Mouse (Mus musculus): Measurements from ENCODE around the gene Fam229a. TPM values are rescaled to one million over a fixed set of nuclear protein-coding genes. Genes with fewer than 3 reads are reported as not detected.

Gene Fam229a
- polyA plus RNA-seq, 1 experiment from 2014 or later: not detected

DNA sequence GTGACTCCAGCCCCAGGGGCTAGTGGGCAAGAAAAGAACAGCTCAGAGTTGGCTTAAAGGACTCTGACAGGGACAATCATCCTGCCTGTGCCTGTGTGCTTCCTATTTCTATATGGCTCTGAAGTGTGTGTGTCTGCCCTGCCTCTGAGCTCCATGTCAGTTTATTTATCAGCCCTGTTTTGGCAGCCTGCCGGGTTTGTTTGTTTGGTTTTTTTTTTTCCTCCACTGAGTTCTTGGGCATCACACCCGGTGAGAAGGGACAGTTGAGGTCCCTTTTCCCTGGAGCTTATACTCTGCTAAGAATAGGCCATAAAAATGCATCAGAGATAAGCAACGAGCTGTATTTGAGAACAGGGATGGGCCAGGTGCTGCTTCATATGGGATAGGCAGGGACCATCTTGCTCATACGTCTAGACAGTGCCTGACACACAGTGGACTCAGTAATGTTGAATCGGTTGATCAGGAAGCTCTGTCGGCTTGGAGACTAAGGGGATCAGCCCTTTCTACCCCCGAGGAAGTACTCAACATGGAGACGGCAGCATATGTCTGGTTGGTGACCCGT is 11.4 kb downstream of the Fam229a start:
- no peak for ATAC-seq (ENCODE audit: low FRiP score)
- Histone ChIP-seq H3K9me3 (ENCODE audit: control insufficient read depth, low read length) (no peaks in the 10 kb centered on the region), H3K4me3 (ENCODE audit: low read depth, low read length) (no peak overlapping the region), H3K27ac (ENCODE audit: low read depth, low read length) (no peak overlapping the region), H3K9ac (ENCODE audit: low read depth, low read length) (no peak overlapping the region), H3K36me3 (ENCODE audit: control insufficient read depth, insufficient read depth, low read length) (no peaks in the 10 kb centered on the region), H3K27me3 (ENCODE audit: control insufficient read depth, insufficient read depth, low read length) (no peaks in the 10 kb centered on the region), H3K4me2 (replicated peaks; ENCODE audit: low read depth, low read length) (no peak overlapping the region), H3K4me1 (replicated peaks; ENCODE audit: control insufficient read depth, insufficient read depth, low read length) (no peaks in the 10 kb centered on the region; the same call in 1 of the 2 replicates)
- WGBS: 78% methylated on average over 9 of the region's 9 CpGs
- no peak for DNase-seq (ENCODE audit: low spot score)

DNA sequence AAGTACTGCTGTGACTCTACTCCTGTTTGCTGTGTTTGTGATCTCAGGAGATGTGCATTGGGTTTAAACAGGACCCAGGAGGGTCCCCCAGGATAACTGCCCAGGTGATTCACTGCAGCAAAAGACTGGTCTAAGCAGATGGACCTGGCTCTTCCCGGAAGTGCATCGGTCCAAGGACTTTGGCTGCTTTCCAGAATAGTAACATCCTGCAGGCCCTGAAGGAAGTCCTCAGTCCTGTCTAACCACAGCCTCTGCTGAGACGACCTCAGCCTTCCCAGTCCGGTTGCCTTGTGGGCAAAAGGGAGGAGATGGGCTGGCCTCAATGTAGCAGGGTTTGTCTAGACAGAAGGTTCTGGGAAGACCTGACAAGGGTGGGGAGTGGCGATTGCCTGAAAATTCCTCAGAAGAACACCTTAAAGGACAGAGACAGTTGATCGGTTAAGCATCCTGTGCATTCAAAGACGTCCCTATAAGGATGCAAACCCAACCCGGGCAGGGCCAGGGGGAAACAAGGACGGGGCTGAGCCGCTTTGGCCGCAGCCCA is 12.0 kb downstream of the Fam229a start:
- Histone ChIP-seq H3K4me3 (ENCODE audit: low read depth, low read length) (no peak overlapping the region), H3K4me2 (replicated peaks; ENCODE audit: low read depth, low read length) (no peak overlapping the region), H3K27me3 (ENCODE audit: control insufficient read depth, insufficient read depth, low read length) (no peaks in the 10 kb centered on the region), H3K27ac (ENCODE audit: low read depth, low read length) (no peak overlapping the region), H3K36me3 (ENCODE audit: control insufficient read depth, insufficient read depth, low read length) (no peaks in the 10 kb centered on the region), H3K9me3 (ENCODE audit: control insufficient read depth, low read length) (no peaks in the 10 kb centered on the region), H3K9ac (ENCODE audit: low read depth, low read length) (no peak overlapping the region), H3K4me1 (replicated peaks; ENCODE audit: control insufficient read depth, insufficient read depth, low read length) (no peaks in the 10 kb centered on the region; the same call in 1 of the 2 replicates)
- ATAC-seq (ENCODE audit: low FRiP score): no peak
- DNase-seq (ENCODE audit: low spot score): no peak
- 78% methylated on average over 11 of the region's 11 CpGs for WGBS

DNA sequence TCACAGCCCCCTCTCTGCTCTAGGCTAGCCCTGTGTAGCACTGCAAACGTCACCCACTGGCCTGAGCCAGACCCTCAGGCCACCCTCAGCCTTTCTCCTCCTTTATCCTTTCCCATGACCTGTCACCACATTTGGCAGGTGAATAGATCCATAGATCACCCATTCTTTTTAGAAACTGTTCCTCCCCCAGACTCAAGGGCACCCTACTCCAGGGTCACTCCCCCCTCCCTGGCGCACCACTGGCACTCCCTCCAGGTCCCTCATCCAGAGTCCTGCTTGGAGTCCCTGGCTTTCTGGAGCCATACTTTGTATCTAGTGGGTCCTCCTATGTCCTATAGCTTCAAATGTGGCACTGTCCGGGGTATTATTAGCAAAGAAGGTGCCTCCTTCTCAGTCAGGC is 14.5 kb downstream of the Fam229a start:
- H3K36me3 ChIP-seq (ENCODE audit: control insufficient read depth, insufficient read depth, low read length): no peaks in the 10 kb centered on the region
- WGBS: 76% methylated on average over 3 of the region's 3 CpGs
- no peak overlapping the region for H3K4me3 ChIP-seq (ENCODE audit: low read depth, low read length)
- H3K4me2 ChIP-seq (replicated peaks; ENCODE audit: low read depth, low read length): no peak overlapping the region
- H3K27ac ChIP-seq (ENCODE audit: low read depth, low read length): no peak overlapping the region
- ATAC-seq (ENCODE audit: low FRiP score): no peak
- H3K9ac ChIP-seq (ENCODE audit: low read depth, low read length): no peak overlapping the region
- H3K27me3 ChIP-seq (ENCODE audit: control insufficient read depth, insufficient read depth, low read length): no peaks in the 10 kb centered on the region
- no peak for DNase-seq (ENCODE audit: low spot score)
- no peaks in the 10 kb centered on the region for H3K9me3 ChIP-seq (ENCODE audit: control insufficient read depth, low read length)
- H3K4me1 ChIP-seq (replicated peaks; ENCODE audit: control insufficient read depth, insufficient read depth, low read length): no peaks in the 10 kb centered on the region

DNA sequence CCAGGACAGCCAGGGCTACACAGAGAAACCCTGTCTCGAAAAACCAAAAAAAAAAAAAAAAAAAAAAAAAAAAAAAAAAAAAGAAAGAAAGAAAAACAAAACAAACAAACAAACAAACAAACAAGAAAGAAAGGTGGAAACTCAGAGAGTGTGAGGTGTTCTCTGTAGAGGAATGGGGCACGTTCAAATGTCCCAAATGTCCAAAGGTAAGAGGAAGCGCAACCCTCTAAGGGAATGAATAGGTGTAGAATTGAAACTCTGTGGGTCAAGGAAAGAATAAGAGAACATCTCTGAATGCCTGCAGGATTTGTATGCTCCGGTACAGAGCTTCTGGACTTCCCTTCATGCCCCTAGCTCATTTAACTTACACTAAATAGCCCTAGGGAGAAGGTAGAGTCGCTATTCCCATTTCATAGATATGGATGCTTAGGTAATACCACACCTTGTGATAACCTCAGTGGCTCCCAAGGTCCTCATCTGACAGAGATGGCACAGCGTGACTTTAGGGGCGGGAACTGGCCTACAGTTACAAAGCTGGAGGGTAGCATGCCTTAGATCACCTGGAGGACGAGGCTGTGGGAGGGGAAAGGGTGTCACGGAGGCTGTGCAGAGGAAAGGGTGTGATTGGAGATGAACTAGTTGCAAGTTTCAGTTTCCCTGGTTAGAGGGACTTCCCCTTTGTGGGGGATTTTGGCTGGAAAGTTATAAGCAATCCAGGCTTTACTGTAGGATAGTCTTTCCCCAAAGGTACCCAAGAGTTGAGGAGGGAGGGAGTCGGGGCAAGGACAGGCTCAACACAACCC is 16.6 kb downstream of the Fam229a start:
- peaks cover 14% of the 10 kb centered on the region for H3K4me1 ChIP-seq (replicated peaks; ENCODE audit: control insufficient read depth, insufficient read depth, low read length)
- WGBS: 68% methylated on average over 9 of the region's 10 CpGs
- no peak for DNase-seq (ENCODE audit: low spot score)
- H3K9ac ChIP-seq (ENCODE audit: low read depth, low read length): no peak overlapping the region
- no peaks in the 10 kb centered on the region for H3K9me3 ChIP-seq (ENCODE audit: control insufficient read depth, low read length)
- no peak overlapping the region for H3K27ac ChIP-seq (ENCODE audit: low read depth, low read length)
- H3K36me3 ChIP-seq (ENCODE audit: control insufficient read depth, insufficient read depth, low read length): no peaks in the 10 kb centered on the region
- no peak overlapping the region for H3K4me3 ChIP-seq (ENCODE audit: low read depth, low read length)
- no peaks in the 10 kb centered on the region for H3K27me3 ChIP-seq (ENCODE audit: control insufficient read depth, insufficient read depth, low read length)
- no peak overlapping the region for H3K4me2 ChIP-seq (replicated peaks; ENCODE audit: low read depth, low read length)
- ATAC-seq (ENCODE audit: low FRiP score): no peak

DNA sequence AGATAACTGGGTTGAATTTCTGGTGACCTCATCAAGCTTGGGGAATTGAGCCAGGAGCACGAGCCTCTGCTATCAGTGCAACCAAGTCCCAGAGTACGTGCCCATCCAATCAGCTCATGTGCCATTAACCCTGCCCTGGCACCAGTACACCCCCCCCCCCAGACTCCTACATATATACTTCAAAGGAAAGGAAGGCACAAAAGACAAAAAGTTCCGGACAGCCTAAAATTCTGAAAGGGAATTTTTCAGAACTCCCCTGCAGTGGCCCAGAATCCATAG is 17.2 kb downstream of the Fam229a start:
- no peaks in the 10 kb centered on the region for H3K36me3 ChIP-seq (ENCODE audit: control insufficient read depth, insufficient read depth, low read length)
- 74% methylated on average over 3 of the region's 3 CpGs for WGBS
- no peak for ATAC-seq (ENCODE audit: low FRiP score)
- no peaks in the 10 kb centered on the region for H3K9me3 ChIP-seq (ENCODE audit: control insufficient read depth, low read length)
- no peak overlapping the region for H3K4me3 ChIP-seq (ENCODE audit: low read depth, low read length)
- H3K27me3 ChIP-seq (ENCODE audit: control insufficient read depth, insufficient read depth, low read length): no peaks in the 10 kb centered on the region
- peaks cover 14% of the 10 kb centered on the region for H3K4me1 ChIP-seq (replicated peaks; ENCODE audit: control insufficient read depth, insufficient read depth, low read length)
- no peak for DNase-seq (ENCODE audit: low spot score)
- H3K27ac ChIP-seq (ENCODE audit: low read depth, low read length): no peak overlapping the region
- no peak overlapping the region for H3K4me2 ChIP-seq (replicated peaks; ENCODE audit: low read depth, low read length)
- no peak overlapping the region for H3K9ac ChIP-seq (ENCODE audit: low read depth, low read length)

DNA sequence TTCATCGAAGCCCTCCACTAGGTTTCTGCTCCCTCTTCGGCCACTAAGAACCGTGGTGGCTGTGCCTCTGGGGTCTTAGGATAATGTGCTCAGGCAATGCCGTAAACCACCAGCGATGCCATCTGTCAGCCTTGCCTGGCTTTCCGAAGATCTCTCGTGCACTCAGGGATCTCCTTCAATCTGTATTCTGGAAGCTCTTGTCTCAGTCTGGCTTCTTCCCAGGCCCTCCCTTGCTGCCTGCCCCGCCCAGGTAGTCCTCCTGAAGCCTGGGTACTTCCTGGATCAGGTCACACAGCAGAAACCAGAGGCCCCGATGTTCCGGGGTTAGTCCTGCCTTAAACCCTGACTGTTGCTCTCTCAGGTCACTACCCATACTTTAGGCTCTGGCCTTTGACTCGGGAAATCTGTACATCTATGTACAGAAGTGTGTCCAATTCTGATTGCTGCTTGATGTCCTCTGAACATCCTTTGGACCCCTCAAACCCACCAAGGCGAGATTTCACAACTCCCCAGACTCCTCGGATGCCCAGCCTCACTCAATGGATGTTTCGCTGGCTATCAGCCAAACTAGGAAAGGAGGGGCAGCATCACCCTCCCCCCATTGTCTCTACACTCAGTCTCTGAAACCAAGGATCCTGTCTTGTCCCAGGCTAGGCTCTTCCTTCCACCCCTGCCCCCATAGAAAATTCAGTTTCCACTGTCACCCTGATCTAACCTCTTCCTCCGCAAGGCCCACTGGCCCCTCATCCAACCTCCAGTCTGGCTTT is 18.0 kb downstream of the Fam229a start:
- Histone ChIP-seq H3K9me3 (ENCODE audit: control insufficient read depth, low read length) (no peaks in the 10 kb centered on the region), H3K9ac (ENCODE audit: low read depth, low read length) (no peak overlapping the region), H3K27ac (ENCODE audit: low read depth, low read length) (no peak overlapping the region), H3K27me3 (ENCODE audit: control insufficient read depth, insufficient read depth, low read length) (no peaks in the 10 kb centered on the region), H3K4me3 (ENCODE audit: low read depth, low read length) (no peak overlapping the region), H3K4me1 (replicated peaks; ENCODE audit: control insufficient read depth, insufficient read depth, low read length) (peaks cover 14% of the 10 kb centered on the region), H3K36me3 (ENCODE audit: control insufficient read depth, insufficient read depth, low read length) (no peaks in the 10 kb centered on the region), H3K4me2 (replicated peaks; ENCODE audit: low read depth, low read length) (no peak overlapping the region)
- DNase-seq (ENCODE audit: low spot score) (no peak), ATAC-seq (ENCODE audit: low FRiP score) (no peak)
- 73% methylated on average over 15 of the region's 15 CpGs for WGBS

DNA sequence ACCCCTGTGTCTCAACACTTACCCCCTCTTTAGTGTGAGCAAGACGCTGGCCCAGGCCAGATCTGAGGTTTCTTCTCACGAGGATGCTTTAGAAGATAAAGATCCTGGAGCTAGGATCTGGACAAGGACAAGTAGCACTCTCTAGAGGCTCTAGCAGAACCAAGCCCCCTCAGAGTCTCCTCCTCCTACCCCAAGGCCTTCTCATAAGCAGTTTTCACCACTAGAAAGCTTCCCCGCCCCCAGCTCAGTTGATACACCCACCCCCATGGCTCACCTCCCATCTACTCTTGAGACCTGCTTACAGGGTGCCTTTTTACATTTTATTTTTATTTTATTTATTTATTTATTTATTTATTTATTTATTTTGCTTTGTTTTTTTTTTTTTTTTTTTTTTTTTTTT is 18.7 kb downstream of the Fam229a start:
- no peak for ATAC-seq (ENCODE audit: low FRiP score)
- Histone ChIP-seq H3K9ac (ENCODE audit: low read depth, low read length) (no peak overlapping the region), H3K27ac (ENCODE audit: low read depth, low read length) (no peak overlapping the region), H3K36me3 (ENCODE audit: control insufficient read depth, insufficient read depth, low read length) (no peaks in the 10 kb centered on the region), H3K9me3 (ENCODE audit: control insufficient read depth, low read length) (no peaks in the 10 kb centered on the region), H3K4me2 (replicated peaks; ENCODE audit: low read depth, low read length) (no peak overlapping the region), H3K4me3 (ENCODE audit: low read depth, low read length) (no peak overlapping the region), H3K4me1 (replicated peaks; ENCODE audit: control insufficient read depth, insufficient read depth, low read length) (peaks cover 14% of the 10 kb centered on the region), H3K27me3 (ENCODE audit: control insufficient read depth, insufficient read depth, low read length) (no peaks in the 10 kb centered on the region)
- DNase-seq (ENCODE audit: low spot score): no peak
- WGBS: 63% methylated on average over 3 of the region's 3 CpGs

DNA sequence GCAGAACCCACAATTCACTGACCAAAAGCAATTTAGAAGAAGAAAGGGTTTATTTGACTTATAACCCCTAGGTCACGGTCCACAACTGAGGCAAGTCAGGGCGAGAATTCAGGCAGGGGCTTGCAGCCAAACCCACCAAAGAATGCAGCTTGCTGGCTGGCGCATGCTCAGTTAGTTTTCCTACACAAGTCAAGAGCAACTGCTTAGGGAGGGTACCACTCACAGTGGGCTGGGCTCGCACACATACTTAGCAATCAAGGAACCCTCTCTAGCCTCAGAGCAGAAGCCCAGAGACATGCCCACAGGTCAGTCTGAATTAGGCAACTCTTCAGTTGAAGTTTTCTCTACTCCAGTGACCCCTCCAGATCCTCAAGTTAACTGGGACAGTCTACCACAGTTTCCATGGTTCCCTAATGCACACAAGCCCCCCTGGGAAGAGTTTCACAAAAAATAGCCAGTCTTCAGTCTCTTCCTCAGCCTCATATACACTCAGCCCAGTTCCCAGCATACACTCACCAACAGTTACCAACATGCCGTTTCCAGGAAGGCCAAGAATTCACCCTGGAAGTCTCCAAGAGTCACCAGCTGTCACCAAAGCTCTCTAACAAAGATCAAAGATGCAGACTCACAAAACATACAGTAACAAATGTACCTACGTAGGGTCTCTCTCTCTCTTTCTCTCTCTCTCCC is 19.9 kb downstream of the Fam229a start:
- Histone ChIP-seq H3K9me3 (ENCODE audit: control insufficient read depth, low read length) (no peaks in the 10 kb centered on the region), H3K27me3 (ENCODE audit: control insufficient read depth, insufficient read depth, low read length) (no peaks in the 10 kb centered on the region), H3K4me3 (ENCODE audit: low read depth, low read length) (no peak overlapping the region), H3K36me3 (ENCODE audit: control insufficient read depth, insufficient read depth, low read length) (no peaks in the 10 kb centered on the region), H3K4me1 (replicated peaks; ENCODE audit: control insufficient read depth, insufficient read depth, low read length) (peaks cover 14% of the 10 kb centered on the region), H3K27ac (ENCODE audit: low read depth, low read length) (peak overlapping the region; percentile 84), H3K9ac (ENCODE audit: low read depth, low read length) (no peak overlapping the region), H3K4me2 (replicated peaks; ENCODE audit: low read depth, low read length) (no peak overlapping the region)
- DNase-seq (ENCODE audit: low spot score) (peak; percentile 29), ATAC-seq (ENCODE audit: low FRiP score) (no peak)
- WGBS: 36% methylated on average over 6 of the region's 6 CpGs

Measured in hindbrain, embryonic 11.5 days (tissue).